Mouse (Mus musculus) cortical plate, adult 2 months (tissue): ENCODE data around the gene Tuba1b. TPM values are rescaled to one million over a fixed set of nuclear protein-coding genes. Genes with fewer than 3 reads are reported as not detected.
"Not testable (repeated sequence)": the region's sequence is repeated elsewhere in the genome, so short reads cannot be mapped to it uniquely, and the experiment has no call there.

Experiments used
- H3K27ac ChIP-seq: fragments of 200-500 bp; 2 replicates; pipeline ENCODE4 v1.5.1; 2012; ENCODE audit warnings: low read length, control low read depth, inconsistent platforms; ENCODE audit not compliant: insufficient read depth
- H3K4me1 ChIP-seq: fragments of 200-500 bp; 2 replicates; pipeline ENCODE4 v1.6.1; 2011; ENCODE audit warnings: low read length; ENCODE audit not compliant: control insufficient read depth, insufficient read depth
- H3K4me3 ChIP-seq: fragments of 200-500 bp; 2 replicates; pipeline ENCODE4 v1.5.1; 2011; ENCODE audit warnings: mild to moderate bottlenecking, low read length, control low read depth; ENCODE audit not compliant: insufficient read depth
- CTCF ChIP-seq: fragments of 200-500 bp; IDR thresholded peaks from 2 replicates; pipeline ENCODE4 v1.5.1; 2011; ENCODE audit warnings: mild to moderate bottlenecking, control low read depth, low read length; ENCODE audit not compliant: insufficient read depth; ENCODE audit errors: extremely low read depth
- POLR2A ChIP-seq: fragments of 200-500 bp; IDR thresholded peaks from 2 replicates; pipeline ENCODE4 v1.6.1; 2011; ENCODE audit warnings: mild to moderate bottlenecking, low read length, control low read depth; ENCODE audit not compliant: insufficient read depth; ENCODE audit errors: extremely low read depth
- polyA plus RNA-seq: library from polyadenylated mRNA; depleted of rRNA; stranded (reverse); fragments of >200 nt; gene quantifications from 2 replicates; pipeline ENCODE4 v1.2.3, GENCODE M21; 2012

Gene Tuba1b
- polyA plus RNA-seq, 1 experiment: 1,231 TPM

DNA sequence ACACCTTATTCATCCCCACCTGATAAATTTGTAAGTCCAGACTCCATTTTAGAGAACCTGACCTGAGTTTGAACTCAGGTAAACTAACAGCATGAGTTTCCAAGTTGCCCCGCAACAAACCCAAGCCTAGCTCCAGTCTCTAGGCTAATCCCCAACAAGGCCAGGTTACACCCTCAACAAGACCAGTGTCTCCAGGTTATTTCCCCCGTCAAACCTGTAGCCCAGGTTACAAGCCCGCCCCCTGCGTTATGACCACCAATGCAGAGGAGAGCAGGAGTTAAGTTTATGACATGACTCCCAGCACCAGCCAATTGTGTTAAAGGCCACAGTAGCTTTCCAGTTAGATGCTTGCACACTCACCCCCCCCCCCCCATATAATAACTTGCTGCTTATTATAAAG is 8.8 kb upstream of the Tuba1b start:
- H3K27ac ChIP-seq: no peak overlapping the region
- no peak for TF ChIP-seq POLR2A
- no peak for TF ChIP-seq CTCF

DNA sequence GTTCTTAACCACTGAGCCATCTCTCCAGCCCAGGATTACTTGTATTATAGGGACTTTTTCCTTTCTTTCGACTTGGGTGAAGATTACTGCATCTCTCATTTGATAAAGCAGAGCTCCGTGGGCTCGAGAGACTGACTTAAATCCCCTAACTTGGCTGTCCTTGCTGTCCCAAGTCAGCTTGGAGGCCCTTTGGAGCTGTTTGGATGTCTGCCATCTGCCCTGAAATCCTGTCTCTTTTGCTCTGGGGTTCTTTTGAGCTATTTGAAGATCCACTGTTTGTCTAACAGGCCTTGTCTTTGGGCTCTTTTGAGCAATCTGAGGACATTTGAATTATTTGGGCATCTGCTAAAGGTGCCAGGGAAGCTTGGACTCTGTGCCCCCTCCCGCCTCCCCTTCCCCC is 7.7 kb upstream of the Tuba1b start:
- Histone ChIP-seq H3K4me1 (no peaks in the 10 kb centered on the region; the same call in 1 of the 2 replicates), H3K27ac (no peak overlapping the region), H3K4me3 (no peak overlapping the region)
- no peak for TF ChIP-seq POLR2A
- no peak for TF ChIP-seq CTCF

More for the DNA sequence above, 8.8 kb upstream of the Tuba1b start:
- Histone ChIP-seq H3K4me1 (no peaks in the 10 kb centered on the region; the same call in 1 of the 2 replicates), H3K4me3 (no peak overlapping the region)

DNA sequence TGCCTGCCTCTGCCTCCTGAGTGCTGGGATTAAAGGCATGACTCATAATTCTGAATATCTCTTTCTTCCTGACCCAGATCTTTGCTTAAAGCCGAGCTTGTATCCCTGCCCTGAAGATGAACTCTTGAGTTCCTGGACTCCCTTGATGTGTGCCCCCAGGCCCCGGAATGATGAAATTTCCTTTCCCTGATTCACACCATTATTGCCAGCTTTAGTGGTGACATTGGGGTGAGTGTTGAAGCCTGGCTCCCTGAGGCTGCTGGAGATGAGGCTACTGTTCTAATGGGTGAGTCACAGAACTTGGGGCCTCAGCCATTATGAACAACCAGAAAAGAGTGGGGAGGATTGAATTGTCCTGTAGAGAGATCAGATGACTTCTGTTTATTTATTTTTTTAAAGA is 7.2 kb upstream of the Tuba1b start:
- Histone ChIP-seq H3K4me1 (no peaks in the 10 kb centered on the region; the same call in 1 of the 2 replicates), H3K4me3 (no peak overlapping the region), H3K27ac (no peak overlapping the region)
- TF ChIP-seq CTCF: no peak
- TF ChIP-seq POLR2A: no peak

DNA sequence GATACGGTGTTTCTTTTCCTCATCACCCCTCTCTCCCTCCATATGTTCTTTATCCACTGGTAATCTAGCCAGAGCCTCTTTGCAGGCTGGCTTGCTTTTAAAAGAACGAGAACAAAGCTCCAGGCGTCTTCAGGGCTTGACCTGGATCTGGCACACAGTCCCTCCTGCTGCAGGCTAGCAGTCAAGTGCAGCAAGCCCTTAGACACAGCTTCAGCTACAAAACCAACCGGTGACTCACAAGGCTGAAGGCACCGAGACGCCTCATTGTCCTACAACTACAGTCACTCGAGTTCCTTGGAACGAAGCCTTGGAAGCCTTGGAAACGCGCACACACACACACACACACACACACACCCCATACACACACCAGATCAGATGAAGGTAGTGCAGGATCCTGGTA is 6.5 kb upstream of the Tuba1b start:
- TF ChIP-seq POLR2A (no peak), CTCF (no peak)
- Histone ChIP-seq H3K27ac (no peak overlapping the region), H3K4me3 (no peak overlapping the region), H3K4me1 (no peaks in the 10 kb centered on the region; the same call in 1 of the 2 replicates)

DNA sequence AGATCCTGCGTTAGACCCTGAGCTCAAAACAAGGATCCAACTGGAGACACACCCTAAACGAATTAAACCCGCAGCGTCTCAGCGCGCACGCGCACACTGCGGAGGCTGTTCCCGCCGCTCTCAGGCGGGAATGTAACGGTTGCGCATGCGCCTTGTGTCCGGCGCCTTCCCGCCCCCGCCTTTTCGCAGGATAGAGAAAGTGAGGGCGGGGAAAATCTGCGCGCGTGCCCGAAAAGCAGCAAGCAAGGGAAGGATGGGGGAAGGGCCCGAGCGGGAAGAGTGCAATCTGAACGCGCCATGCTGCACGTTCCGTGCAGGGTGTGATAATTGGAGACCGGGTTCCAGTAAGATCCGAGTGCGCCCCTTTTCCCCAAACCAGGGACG is 540 bp downstream of the Tuba1b start:
- TF ChIP-seq CTCF: no peak
- no peak; the same call in 1 of the 2 replicates for TF ChIP-seq POLR2A
- peak overlapping the region; percentile 73 for H3K4me3 ChIP-seq
- peak overlapping the region; percentile 89 for H3K27ac ChIP-seq
- peaks cover 2% of the 10 kb centered on the region; the same call in 1 of the 2 replicates for H3K4me1 ChIP-seq

DNA sequence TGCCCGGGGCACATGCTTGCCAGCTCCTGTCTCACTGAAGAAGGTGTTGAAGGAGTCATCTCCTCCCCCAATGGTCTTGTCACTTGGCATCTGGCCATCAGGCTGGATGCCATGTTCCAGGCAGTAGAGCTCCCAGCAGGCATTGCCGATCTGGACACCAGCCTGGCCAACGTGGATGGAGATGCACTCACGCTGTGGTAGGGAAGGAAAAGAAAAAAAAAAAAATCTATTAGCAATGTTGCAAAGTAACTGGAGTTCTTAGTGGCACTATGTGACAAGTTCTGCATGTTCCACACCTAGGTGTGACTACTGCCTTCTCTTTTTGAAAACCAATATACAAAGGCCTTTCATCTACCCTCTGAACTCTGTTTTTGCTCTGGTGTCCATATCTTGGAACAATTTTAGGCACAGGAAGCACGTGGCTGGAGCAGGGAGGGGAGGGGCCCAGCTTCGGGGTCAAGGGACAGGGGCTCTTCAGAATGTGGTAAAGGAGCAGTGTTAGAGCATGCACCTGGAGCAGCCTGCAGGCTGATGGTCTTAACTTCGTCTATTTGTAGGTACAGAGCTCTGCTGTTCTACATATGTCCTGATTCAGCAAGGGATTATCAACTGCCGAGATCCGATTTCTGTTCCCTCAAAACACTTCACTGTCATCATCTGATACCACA is 1.2 kb downstream of the Tuba1b start:
- not testable (repeated sequence) for H3K4me1 ChIP-seq
- Histone ChIP-seq H3K27ac (peak overlapping the region; percentile 35; the same call in 1 of the 2 replicates), H3K4me3 (peak overlapping the region; percentile 73)

DNA sequence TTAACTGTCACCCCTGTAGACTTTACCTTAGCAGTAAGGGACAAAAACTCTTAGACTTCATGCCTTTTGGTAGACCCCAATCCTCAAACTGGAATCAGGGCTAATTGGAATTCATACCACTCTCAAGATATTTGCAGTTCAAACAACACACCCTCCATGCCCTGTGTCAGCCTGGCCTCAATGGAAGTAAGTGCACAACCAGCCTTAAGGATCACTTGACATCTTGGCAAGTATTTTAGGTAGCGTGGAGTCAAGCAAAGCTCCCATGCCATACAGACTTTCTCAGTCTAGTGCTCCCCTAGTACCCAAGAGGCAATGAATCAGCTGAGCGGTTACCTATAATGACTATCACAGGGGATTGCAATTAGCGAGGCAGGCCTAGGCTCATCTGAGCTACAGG is 3.4 kb downstream of the Tuba1b start:
- no peak overlapping the region for H3K27ac ChIP-seq
- TF ChIP-seq POLR2A: no peak
- TF ChIP-seq CTCF: no peak
- no peak overlapping the region for H3K4me3 ChIP-seq

DNA sequence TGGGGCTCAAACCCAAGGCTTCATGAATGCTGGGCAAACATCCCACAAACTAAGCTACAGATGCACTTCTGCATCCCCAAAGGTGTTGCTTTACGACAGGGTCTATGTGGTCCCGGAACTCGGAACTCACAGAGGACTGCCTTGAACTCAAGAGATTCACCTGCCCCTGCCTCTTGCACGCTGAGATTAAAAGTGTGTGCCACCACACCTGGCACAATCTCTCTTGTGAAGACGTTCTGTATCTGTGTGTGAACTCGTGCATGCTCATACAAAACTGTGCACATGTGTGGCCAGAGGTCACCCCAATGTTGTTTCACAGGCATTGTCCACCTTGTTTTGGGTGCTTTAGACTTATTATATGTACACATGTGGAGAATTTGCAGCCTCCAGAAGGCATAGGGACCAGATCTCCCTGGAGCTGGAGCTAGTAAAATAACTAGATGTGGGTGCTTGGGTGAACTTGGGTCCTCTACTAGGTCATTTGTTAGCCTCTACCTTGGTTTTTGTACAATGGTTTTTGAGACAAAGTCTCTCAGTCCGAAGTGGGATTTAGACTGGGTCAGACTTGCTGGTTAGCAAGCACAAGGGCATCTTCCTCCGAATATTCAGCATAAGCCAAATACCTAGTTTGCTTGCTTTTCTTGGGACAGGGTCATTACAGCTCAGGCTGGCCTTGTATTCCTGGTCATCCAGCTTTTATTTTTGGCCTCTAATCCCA is 4.2 kb downstream of the Tuba1b start:
- TF ChIP-seq CTCF (no peak), POLR2A (peak; percentile 37; the same call in 1 of the 2 replicates)
- Histone ChIP-seq H3K27ac (no peak overlapping the region), H3K4me1 (peaks cover 2% of the 10 kb centered on the region; the same call in 1 of the 2 replicates), H3K4me3 (no peak overlapping the region)

More for the DNA sequence above, 3.4 kb downstream of the Tuba1b start:
- peaks cover 2% of the 10 kb centered on the region; the same call in 1 of the 2 replicates for H3K4me1 ChIP-seq

DNA sequence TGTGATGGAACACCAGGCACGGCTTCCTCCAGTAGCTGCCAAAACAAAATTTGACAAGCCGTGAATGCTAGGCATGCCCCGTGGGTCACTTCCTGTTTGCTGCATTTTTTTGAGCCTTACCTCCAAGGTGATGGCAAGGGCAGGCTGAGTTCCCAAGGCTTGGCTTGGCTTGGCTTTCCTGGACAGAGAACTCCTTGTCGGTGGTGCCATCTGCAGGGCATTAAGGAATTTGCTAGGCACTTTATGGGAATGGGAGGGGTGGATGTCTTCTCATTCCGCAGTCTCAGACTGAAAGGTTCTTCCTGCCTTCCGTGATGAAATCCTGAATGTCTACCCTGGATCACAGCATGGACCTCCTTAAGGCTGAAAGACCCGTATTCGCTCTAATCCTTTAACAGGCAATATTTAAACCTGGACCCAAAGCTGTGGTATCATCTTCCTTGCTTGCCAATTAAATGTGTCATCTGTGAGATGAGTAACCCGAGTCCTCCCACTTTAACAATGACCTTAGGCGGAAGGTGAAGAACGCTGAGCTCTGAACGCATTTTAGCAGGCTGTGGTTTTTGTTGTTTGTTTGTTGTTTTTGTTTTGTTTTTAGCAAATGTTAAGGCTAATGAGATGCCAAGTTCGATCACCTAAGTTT is 5.6 kb downstream of the Tuba1b start:
- Histone ChIP-seq H3K27ac (0 out of 2 replicates have a peak overlapping the region, but pooled peaks have one; percentile 31), H3K4me3 (no peak overlapping the region), H3K4me1 (peaks cover 2% of the 10 kb centered on the region; the same call in 1 of the 2 replicates)
- TF ChIP-seq POLR2A: no peak
- TF ChIP-seq CTCF: peak; percentile 83
